Mouse (Mus musculus): ENCODE measurements around the gene Sema5b. TPM values are rescaled to one million over a fixed set of nuclear protein-coding genes. Genes with fewer than 3 reads are reported as not detected.
"Not testable (repeated sequence)": the region's sequence is repeated elsewhere in the genome, so short reads cannot be mapped to it uniquely, and the experiment has no call there.

The Sema5b gene
- polyA plus RNA-seq, 3 experiments from 2014 or later = not detected

GRCm38 (mm10) chr16:35555596-35556482, 14.9 kb downstream of the Sema5b start:
- ATAC-seq = no peak

- no peak for ATAC-seq
These were observed 16.1 kb downstream of the Sema5b start for GRCm38 (mm10) chr16:35557038-35557437.

- no peak for ATAC-seq
These were observed 20.6 kb downstream of the Sema5b start for GRCm38 (mm10) chr16:35561541-35561940.

GRCm38 (mm10) chr16:35564246-35564905, 23.4 kb downstream of the Sema5b start:
- no peak for ATAC-seq

GRCm38 (mm10) chr16:35565601-35566000, 24.7 kb downstream of the Sema5b start:
- ATAC-seq = not testable (repeated sequence)

- ATAC-seq = no peak
These were observed 27.4 kb downstream of the Sema5b start for GRCm38 (mm10) chr16:35568225-35568880.

GRCm38 (mm10) chr16:35569347-35569746, 28.4 kb downstream of the Sema5b start:
- ATAC-seq = no peak

GRCm38 (mm10) chr16:35569758-35570157, 28.8 kb downstream of the Sema5b start:
- ATAC-seq = no peak

GRCm38 (mm10) chr16:35570627-35571026, 29.7 kb downstream of the Sema5b start:
- no peak for ATAC-seq

GRCm38 (mm10) chr16:35573586-35573985, 32.6 kb downstream of the Sema5b start:
- ATAC-seq = no peak

- ATAC-seq = no peak
These were observed 36.4 kb downstream of the Sema5b start for GRCm38 (mm10) chr16:35577181-35577941.

- ATAC-seq = no peak
These were observed 40.4 kb downstream of the Sema5b start for GRCm38 (mm10) chr16:35581299-35581698.

GRCm38 (mm10) chr16:35583551-35584080, 42.7 kb downstream of the Sema5b start:
- no peak for ATAC-seq

GRCm38 (mm10) chr16:35585126-35585694, 44.3 kb downstream of the Sema5b start:
- ATAC-seq = no peak

- ATAC-seq = no peak
These were observed 46.3 kb downstream of the Sema5b start for GRCm38 (mm10) chr16:35587046-35587779.

- no peak for ATAC-seq
These were observed 47.0 kb downstream of the Sema5b start for GRCm38 (mm10) chr16:35587866-35588465.

GRCm38 (mm10) chr16:35588731-35589151, 47.8 kb downstream of the Sema5b start:
- ATAC-seq = no peak

GRCm38 (mm10) chr16:35591756-35592155, 50.8 kb downstream of the Sema5b start:
- no peak for ATAC-seq

GRCm38 (mm10) chr16:35592274-35593065, 51.5 kb downstream of the Sema5b start:
- no peak for ATAC-seq

GRCm38 (mm10) chr16:35593474-35593873, 52.5 kb downstream of the Sema5b start:
- no peak for ATAC-seq
